In genomic region chr2:60905283-60905682, GRCm38 (mm10) we compare ENCODE assay signal across 9 mouse cellular contexts. TPM values are rescaled to one million over a fixed set of nuclear protein-coding genes. Genes with fewer than 3 reads are reported as not detected.
DNase-seq lines count a peak whose midpoint lies in the region; ATAC-seq and TF ChIP-seq lines count a peak whose summit lies in the region.
"Had no signal": no experiment of that assay in that cellular context is flagged by ENCODE, and none has a peak within 500 bp of the region (broad histone marks: within the 10 kb centered on the region; RNA-seq: fewer than 3 reads in every experiment).

No protein-coding gene starts in this region.

- no peaks in the 10 kb centered on the region for H3K27me3 ChIP-seq in liver, embryonic 11.5 days (replicated peaks; ENCODE audit: control insufficient read depth, insufficient read depth, low read length)
- H3K27me3 ChIP-seq in liver, embryonic 12.5 days (replicated peaks): no peaks in the 10 kb centered on the region

- no peak overlapping the region for H3K9ac ChIP-seq in liver, embryonic 11.5 days (ENCODE audit: low read depth, low read length)
- no peak overlapping the region for H3K9ac ChIP-seq in liver, embryonic 12.5 days

- peak overlapping the region; percentile 63 for H3K27ac ChIP-seq in gastrocnemius, adult 2 months
- H3K27ac ChIP-seq in liver, embryonic 11.5 days (ENCODE audit: low read depth, low read length): no peak overlapping the region
- no peak overlapping the region for H3K27ac ChIP-seq in liver, embryonic 12.5 days

- WGBS in liver, embryonic 11.5 days: 21% methylated on average over 3 of the region's 3 CpGs
- 17% methylated on average over 3 of the region's 3 CpGs for WGBS in liver, embryonic 12.5 days (ENCODE audit: insufficient replicate concordance)

- peak; percentile 27 for DNase-seq in gastrocnemius, adult 2 months
- no peak for DNase-seq in gastrocnemius, postnatal 4 days (ENCODE audit: low spot score in 2 of 2)
- DNase-seq in liver, embryonic 11.5 days (ENCODE audit: low spot score): peak; percentile 5
- peak; percentile 51 for DNase-seq in brain, embryonic 14.5 days (ENCODE audit: low read depth)
- peak; percentile 55 for DNase-seq in lung, postnatal 10 days
- no peak for DNase-seq in urinary bladder, postnatal 25 days (ENCODE audit: low spot score)
- DNase-seq: cerebellum, postnatal 10 days had no signal

- no peak for TF ChIP-seq POLR2A in brain, embryonic 14.5 days (IDR thresholded peaks at IDR 0.05; ENCODE audit: borderline replicate concordance, extremely low read depth, insufficient read depth, insufficient read length, poor library complexity, severe bottlenecking)

- peaks cover 11% of the 10 kb centered on the region for H3K4me1 ChIP-seq in liver, embryonic 11.5 days (replicated peaks; ENCODE audit: control insufficient read depth, insufficient read depth, low read length)
- H3K4me1 ChIP-seq in liver, embryonic 12.5 days: peaks cover 21% of the 10 kb centered on the region

- no peak for ATAC-seq in liver, embryonic 11.5 days (replicated peaks; ENCODE audit: low FRiP score)
- no peak for ATAC-seq in liver, embryonic 12.5 days
- ATAC-seq in megakaryocyte, adult 5-6 weeks (ENCODE audit: poor library complexity, severe bottlenecking): no peak

- H3K4me3 ChIP-seq in gastrocnemius, adult 2 months: peak overlapping the region; percentile 5; the same call in 1 of the 2 replicates
- no peak overlapping the region for H3K4me3 ChIP-seq in liver, embryonic 11.5 days (ENCODE audit: low read depth, low read length)
- H3K4me3 ChIP-seq in liver, embryonic 12.5 days: no peak overlapping the region

- H3K36me3 ChIP-seq in liver, embryonic 11.5 days (ENCODE audit: control insufficient read depth, insufficient read depth, low read length): no peaks in the 10 kb centered on the region
- H3K36me3 ChIP-seq in liver, embryonic 12.5 days: no peaks in the 10 kb centered on the region

- no peak overlapping the region for H3K4me2 ChIP-seq in liver, embryonic 11.5 days
- H3K4me2 ChIP-seq in liver, embryonic 12.5 days: no peak overlapping the region

- no peaks in the 10 kb centered on the region for H3K9me3 ChIP-seq in liver, embryonic 11.5 days (ENCODE audit: control insufficient read depth, low read length)
- no peaks in the 10 kb centered on the region for H3K9me3 ChIP-seq in liver, embryonic 12.5 days (replicated peaks)

- peak; percentile 69 for TF ChIP-seq CTCF in gastrocnemius, adult 2 months (IDR thresholded peaks at IDR 0.05)
- TF ChIP-seq CTCF in brain, embryonic 14.5 days (IDR thresholded peaks at IDR 0.05; ENCODE audit: borderline replicate concordance, extremely low read depth, insufficient read depth, insufficient read length): peak; percentile 31; the same call in 1 of the 2 replicates

- intact Hi-C loops in gastrocnemius, adult 2 months (cut with DNase I): loop anchor here (5.0 to 10.0 kb wide), 3 partner anchors 57 to 550 kb away; partner anchors contain the start of gene Rbms1

RNA-seq across cellular contexts. Expression of gene Rbms1, which starts 57.7 kb away (rescaled TPM):
- 10 to 100 TPM; 17.2 to 27.8 TPM for total RNA-seq in gastrocnemius, adult 2 months (2021)
- total RNA-seq in gastrocnemius, postnatal 4 days (2021): 10 to 100 TPM; 69.9 to 75.5 TPM
- polyA plus RNA-seq in liver, embryonic 11.5 days (2014; fragmentation: Nextera tagmentation; extraction: Ambion mirVana): 71.4 and 80.8 TPM in 2 replicates
- polyA plus RNA-seq in liver, embryonic 12.5 days (2016; fragmentation: Nextera tagmentation; extraction: Ambion mirVana): 54.5 and 58.8 TPM in 2 replicates
- polyA plus RNA-seq in brain, embryonic 14.5 days (2012; rRNA removed): 28.0 and 45.5 TPM in 2 replicates
- total RNA-seq in megakaryocyte, adult 5-6 weeks (2015): 110 and 115 TPM in 2 replicates
- 97.8 and 105 TPM in 2 replicates for total RNA-seq in megakaryocyte, adult 5-6 weeks (2017)

Comparison
In these comparisons a context has a peak if more than half of its experiments do, and no peak if none do; other contexts are left out.
1. DNase-seq: peak in gastrocnemius, adult 2 months (single experiment), liver, embryonic 11.5 days (single experiment), brain, embryonic 14.5 days (single experiment) and lung, postnatal 10 days (single experiment); none in gastrocnemius, postnatal 4 days (0 of 2) and urinary bladder, postnatal 25 days (single experiment).